Mouse (Mus musculus): ENCODE measurements around the gene Gfpt1.
A peak's percentile ranks its signal among the peaks of the same experiment; 100 is the strongest.
"Not testable (repeated sequence)": the region's sequence is repeated elsewhere in the genome, so short reads cannot be mapped to it uniquely, and the experiment has no call there.

Gfpt1 gene

DNA sequence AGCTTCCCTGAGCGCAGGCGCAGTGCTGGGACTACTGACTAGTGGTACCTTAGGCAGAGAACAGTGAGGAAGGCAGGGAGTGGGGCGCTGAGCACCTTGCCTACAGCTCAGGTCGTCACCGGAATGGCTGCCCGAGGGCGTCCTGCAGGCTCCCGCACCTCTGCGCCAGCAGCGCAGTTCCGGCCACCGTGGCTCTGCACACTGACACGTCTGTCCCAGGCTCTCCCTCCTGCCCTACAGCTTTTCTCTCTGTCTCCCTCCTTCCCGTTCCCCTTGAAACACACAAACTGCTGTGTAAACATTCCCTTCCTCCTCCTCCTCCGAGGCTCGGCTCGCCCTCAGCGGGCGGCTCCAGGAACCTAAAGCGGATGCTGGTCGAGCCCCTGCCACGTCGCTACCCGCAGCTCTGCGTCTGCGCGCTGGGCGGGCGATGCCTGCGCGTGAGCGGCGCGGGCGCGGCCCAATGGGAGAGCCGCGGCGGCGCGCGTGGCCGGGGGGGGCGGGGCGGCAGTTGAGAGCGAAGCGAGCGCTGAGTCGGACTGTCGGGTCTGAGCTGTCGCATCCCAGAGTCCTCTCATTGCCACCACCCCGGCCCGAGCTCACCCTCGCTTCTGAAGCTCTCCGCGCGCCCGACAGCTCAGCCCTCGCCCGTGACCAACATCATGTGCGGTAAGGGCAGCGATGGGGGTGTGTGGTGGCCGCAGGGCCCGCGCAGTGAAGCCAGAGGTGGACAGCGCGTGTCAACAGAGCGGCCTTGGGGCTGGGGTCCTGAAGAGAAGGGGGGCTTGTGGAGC is at the start of gene Gfpt1:
Gfpt1 (plus strand) TSS at position 510 of the 794 bp plus-strand sequence.
- DNase-seq = peak; percentile 97 to 99

DNA sequence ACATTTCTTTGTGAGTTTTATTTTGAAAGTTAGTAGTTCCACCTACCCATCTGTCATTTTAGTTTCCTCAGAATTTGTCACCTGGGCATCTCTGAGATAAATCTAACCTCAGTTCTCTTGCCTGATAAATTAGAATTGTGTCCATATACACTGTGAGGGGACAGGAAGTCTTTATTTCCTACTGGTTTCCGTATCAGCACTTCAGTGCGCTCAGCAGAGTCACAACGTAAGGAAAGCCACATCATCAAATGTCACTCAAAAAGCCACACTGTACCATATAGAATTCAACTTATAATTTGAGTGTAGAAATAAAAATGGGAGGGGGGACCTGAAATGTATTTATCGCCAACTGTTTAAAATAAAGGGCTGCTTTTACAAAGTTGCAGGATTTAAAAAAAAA is 48.4 kb upstream of the Gfpt1 start:
- no peak for DNase-seq

GRCm38 (mm10) chr6:86996629-86997307 is 45.9 kb upstream of the Gfpt1 start:
- peak; percentile 74 to 83 for DNase-seq

DNA sequence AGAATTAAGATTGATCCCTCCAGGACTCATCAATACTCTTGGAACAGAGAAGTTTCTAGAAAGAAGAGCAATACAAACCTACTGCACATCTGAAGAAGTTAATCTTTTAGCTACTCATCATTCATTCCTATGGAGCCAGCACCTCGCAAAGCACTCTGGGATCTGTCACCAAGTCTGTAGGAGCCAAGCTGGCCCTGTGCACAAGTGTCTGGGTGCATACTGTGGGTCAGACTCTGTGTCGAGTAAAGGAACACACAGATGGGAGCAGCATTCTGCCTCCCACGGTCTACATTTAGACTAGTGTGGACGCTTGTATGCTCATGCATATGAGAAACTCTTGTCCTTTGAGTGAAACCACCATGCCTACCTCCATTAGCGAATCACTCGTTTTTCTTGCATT is 45.3 kb upstream of the Gfpt1 start:
- DNase-seq = no peak

DNA sequence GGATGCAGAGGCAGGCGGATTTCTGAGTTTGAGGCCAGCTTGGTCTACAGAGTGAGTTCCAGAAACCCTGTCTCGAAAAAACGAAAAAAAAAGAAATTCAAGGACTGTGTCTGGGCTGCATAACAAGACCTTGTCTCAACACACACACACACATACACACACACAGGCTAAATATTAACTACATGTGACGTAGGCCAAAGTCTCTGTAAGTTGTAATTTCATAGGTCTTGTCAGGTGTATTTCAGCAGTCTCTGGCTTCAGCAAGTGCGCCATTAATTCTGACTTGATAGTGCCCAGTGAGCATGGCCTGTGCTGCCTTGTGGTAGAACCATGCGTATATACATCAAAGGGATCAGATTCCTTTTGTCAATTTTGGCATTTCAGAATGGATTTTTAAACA is 40.7 kb upstream of the Gfpt1 start:
- no peak for DNase-seq

- peak; percentile 78 to 89 for DNase-seq
These were observed 40.1 kb upstream of the Gfpt1 start for GRCm38 (mm10) chr6:87002521-87003055.

DNA sequence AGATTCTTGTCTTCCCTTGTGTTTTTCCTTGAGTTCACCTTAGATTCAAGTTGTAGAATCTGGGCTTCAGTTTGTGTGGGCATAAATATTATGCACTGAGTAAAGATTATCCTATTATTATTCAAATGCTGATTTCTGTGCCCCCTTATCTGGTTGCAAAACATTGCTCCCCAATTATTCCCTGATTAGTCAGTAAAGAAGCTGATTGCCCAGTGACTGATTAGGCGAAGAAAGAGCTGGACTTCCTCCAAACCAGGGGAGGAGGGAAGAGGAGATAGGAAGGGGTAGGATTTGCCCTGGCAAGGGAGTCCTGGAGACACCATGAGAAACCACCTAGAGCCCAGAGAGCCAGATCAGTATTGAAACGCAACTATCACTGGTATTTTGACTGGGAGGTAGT is 38.5 kb upstream of the Gfpt1 start:
- no peak for DNase-seq

- no peak for DNase-seq
These were observed 37.1 kb upstream of the Gfpt1 start for GRCm38 (mm10) chr6:87005577-87005976.

GRCm38 (mm10) chr6:87008887-87009286 is 33.8 kb upstream of the Gfpt1 start, which contains the start of gene Nfu1:
Gene Nfu1, plus strand, starts transcription at chr6:87009236.
- no peak for DNase-seq

GRCm38 (mm10) chr6:87009692-87010328 is 32.8 kb upstream of the Gfpt1 start:
- DNase-seq = peak; percentile 95 to 97

DNA sequence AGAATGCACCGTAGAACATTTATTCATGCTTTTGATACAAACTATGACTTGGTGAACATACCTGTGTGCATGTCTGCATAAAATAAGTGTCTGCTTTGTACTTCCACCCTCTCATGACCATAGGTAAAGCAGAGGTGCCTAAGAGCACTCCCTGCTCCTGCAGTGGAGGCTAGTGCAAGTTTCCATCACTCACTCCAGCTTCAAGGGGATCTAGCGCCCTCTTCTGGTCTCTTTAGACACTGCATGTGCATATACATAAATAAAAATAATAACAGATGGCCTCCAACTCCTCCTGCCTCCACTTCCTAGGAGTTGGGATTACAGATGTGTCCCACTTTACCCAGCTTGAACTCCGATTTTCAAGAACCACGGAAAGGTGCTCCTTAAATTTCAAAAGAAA is 25.7 kb upstream of the Gfpt1 start:
- DNase-seq = peak in 1 of 2 experiments; percentile 54

- DNase-seq = no peak
These were observed 23.8 kb upstream of the Gfpt1 start for GRCm38 (mm10) chr6:87018874-87019273.

DNA sequence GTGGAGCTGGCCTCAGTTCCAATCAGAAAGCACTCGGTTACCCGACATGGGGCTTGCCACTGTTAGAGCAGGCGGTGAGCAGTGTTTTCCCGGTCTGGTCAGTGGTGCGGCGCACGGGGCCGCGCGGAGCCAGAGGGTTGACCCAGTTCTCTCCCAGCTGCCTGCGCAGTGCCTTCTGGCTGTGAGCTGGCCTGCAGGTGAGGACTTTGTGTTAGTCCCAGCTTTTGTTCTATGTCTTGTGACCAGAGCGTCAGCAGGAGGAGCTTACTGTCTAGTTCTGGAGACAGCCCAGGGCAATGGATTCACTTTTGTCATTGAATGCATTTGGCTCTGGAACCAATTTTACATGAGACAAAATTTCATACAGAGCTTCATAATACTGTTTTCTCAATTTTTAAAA is 20.9 kb upstream of the Gfpt1 start:
- no peak for DNase-seq

DNA sequence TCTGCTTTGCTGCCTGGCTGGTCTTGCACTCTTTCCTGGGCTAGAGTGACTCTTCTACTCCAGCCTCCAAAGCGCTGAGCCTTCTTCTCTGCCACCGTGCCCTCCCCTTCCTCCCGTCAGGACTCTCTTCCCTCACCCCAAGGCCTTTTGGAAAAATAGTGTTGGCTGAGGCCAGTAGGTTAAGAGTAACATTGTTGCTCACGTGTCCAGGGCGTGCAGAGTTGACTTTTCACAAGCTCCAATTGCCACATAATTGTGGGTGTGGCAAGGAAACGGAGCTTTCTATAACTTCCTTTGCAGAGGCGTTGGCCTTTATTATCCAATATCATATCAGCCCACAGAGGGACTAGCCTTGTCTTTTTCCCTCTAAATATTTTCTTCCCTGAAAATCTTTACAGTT is 15.7 kb upstream of the Gfpt1 start:
- no peak for DNase-seq

- DNase-seq = no peak
These were observed 13.8 kb upstream of the Gfpt1 start for GRCm38 (mm10) chr6:87028881-87029280.

DNA sequence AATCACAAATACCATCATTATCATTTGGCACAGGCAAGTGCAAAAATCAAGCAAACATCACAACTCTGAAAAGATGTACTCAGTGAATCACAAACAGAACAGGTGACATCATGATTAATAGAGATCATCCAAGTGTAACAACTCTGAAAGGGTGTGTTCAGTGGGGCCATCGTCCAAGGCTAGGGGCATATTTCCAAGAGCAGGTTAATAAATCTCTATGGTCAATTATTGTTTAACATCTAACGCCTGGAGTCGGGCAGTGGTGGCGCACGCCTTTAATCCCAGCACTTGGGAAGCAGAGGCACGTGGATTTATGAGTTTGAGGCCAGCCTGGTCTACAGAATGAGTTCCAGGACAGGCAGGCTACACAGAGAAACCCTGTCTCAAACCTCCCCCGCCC is 11.3 kb upstream of the Gfpt1 start:
- not testable (repeated sequence) for DNase-seq

DNA sequence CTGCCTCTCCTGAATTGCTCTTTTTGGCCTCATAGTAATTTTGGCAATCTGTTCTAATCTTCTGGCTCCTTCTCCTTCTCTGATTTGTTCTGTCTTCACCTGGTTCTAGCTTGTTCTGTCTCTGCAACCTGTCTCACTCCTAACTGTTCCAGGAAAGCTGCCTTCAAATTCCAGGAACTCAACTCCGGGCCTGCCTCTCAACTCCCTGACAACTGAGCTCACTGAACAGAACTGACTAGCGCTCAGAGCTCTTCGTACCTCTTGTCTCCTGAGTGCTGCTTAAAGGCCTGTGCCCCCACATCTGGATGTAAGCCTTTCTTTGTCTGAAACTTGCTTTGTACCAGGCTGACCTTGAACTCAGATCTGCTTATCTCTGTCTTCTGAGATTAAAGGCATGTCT is 10.2 kb upstream of the Gfpt1 start:
- DNase-seq = no peak

DNA sequence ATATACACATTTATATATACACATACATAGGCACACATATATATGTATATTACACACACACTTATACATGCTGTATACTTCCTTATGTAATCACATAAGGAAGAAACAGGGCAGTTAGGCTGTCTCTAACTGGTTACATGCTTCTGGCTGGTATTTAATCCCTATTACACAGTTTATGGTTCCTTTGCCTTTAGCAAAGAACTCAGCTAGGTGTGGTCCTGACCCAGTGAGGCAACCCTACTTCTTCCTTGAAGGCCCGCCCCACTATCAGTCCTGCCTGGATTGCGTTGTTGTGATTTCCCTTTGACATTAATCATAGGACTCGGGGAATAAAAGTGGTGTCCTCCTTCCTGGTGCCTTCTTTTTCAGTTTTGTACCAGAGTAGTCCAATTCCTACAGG is 8.3 kb upstream of the Gfpt1 start:
- DNase-seq = no peak

- no peak for DNase-seq
These were observed 4.6 kb upstream of the Gfpt1 start for GRCm38 (mm10) chr6:87037826-87038620.

- no peak for DNase-seq
These were observed 3.5 kb upstream of the Gfpt1 start for GRCm38 (mm10) chr6:87039161-87039560.

GRCm38 (mm10) chr6:87040971-87041370 is 1.7 kb upstream of the Gfpt1 start:
- DNase-seq = no peak

GRCm38 (mm10) chr6:87041431-87041830 is 1.2 kb upstream of the Gfpt1 start:
- DNase-seq = no peak

DNA sequence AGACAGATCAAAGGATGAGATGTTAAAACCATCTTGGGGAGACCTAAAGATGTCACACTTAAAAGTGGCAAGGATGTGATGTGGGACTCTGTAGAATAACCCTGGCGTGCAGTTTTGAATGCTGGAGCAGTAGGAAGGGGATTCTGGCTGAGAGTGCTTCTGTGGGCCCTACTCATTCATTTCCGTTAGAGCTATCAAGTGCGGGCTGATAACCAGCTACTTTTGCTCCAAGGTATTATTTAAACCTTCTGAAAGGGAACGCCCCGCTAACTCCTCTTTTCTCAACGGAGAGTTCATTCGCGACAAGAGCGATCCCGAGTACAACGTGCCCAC is 676 bp upstream of the Gfpt1 start:
- DNase-seq = no peak

All from cerebellum, postnatal 25 days (tissue).